Mouse (Mus musculus) liver, adult 2 months (tissue): ENCODE results near the gene Fbxo22.

ENCODE experiments used
- CTCF ChIP-seq: fragments of 200-500 bp; IDR thresholded peaks from 2 replicates; pipeline ENCODE4 v1.5.1; 2011; ENCODE audit warnings: low read depth, low read length, control low read depth
- POLR2A ChIP-seq: fragments of 200-500 bp; IDR thresholded peaks from 2 replicates; pipeline ENCODE4 v1.6.1; 2011; ENCODE audit warnings: low read length, control low read depth; ENCODE audit not compliant: insufficient read depth; ENCODE audit errors: extremely low read depth

GRCm38 (mm10) chr9:55271960-55272560, 63.3 kb downstream of the Fbxo22 start:
- no peak for TF ChIP-seq POLR2A
- TF ChIP-seq CTCF: no peak
